Mouse (Mus musculus): ENCODE data around the gene Cdc42bpb.

DNA sequence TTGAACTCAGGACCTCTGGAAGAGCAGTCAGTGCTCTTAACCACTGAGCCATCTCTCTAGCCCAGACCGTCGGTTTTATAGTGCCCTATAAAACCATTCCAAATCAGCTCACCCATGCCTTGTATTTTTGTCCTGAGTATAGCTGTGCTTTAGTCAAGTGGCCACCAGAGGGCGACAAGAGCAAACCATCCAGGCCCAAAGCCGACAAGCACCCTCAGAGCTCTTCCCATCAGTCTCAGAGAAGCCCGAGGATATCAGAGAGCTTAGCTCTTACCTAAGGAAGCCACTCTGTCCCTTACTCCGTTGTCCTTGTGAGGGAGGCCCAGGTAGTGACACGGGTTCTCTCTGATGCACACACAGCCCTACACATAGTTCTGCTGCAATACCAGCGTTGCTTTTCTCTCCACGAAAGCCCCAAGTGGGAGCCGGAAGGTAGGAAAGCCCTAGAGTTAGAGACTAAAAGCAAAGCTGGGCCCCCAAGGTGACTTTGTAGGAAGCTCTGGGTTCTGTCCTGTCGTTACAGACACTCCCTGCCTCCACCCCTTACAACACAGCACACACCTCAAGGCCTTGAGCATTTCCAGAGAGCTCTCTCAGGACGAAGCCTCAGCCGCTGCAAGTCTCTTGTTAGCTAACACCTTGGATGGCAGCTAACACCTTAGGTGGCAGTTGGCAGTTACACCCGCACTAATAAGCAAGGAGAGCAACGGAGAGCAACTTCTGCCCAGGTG is 24.1 kb upstream of the Cdc42bpb start:
- TF ChIP-seq POLR2A (IDR thresholded peaks at IDR 0.05; ENCODE audit: low read depth, low read length) (no peak), HCFC1 (IDR thresholded peaks at IDR 0.05; ENCODE audit: low read depth, low read length) (no peak), BHLHE40 (IDR thresholded peaks at IDR 0.05; ENCODE audit: low read depth, low read length) (no peak), SMC3 (IDR thresholded peaks at IDR 0.05; ENCODE audit: low read depth, low read length) (peak; percentile 82), CTCF (conservative IDR thresholded peaks at IDR 0.05 in 1 of 2, IDR thresholded peaks at IDR 0.05 in 1 of 2; ENCODE audit: low read depth in 2 of 2, low read length in 2 of 2) (peak; percentile 58 to 92), USF1 (IDR thresholded peaks at IDR 0.05; ENCODE audit: low read depth, low read length) (no peak), EP300 (IDR thresholded peaks at IDR 0.05; ENCODE audit: low read length) (no peak), ZNF384 (IDR thresholded peaks at IDR 0.05; ENCODE audit: low read depth, low read length) (no peak), MAZ (IDR thresholded peaks at IDR 0.05; ENCODE audit: low read depth, low read length) (no peak), POLR2AphosphoS2 (IDR thresholded peaks at IDR 0.05; ENCODE audit: low read depth, low read length) (no peak)
